Mouse (Mus musculus): ENCODE measurements around the gene Gng12. TPM values are rescaled to one million over a fixed set of nuclear protein-coding genes. Genes with fewer than 3 reads are reported as not detected.

Gng12 gene
- polyA plus RNA-seq, 1 experiment from 2014 or later = 169 TPM

GRCm38 (mm10) chr6:66929694-66930093 is 33.5 kb downstream of the Gng12 start:
- CTCF ChIA-PET = interaction anchor here (0.7 to 2.1 kb wide), 7 partner anchors 9 to 28 kb away, joined by 3 to 6 read pairs (median 4); no protein-coding TSS in a partner anchor
- peak; percentile 95 for ATAC-seq
- in situ Hi-C loops (cut with MboI; ENCODE audit: low pct_unique_long_range_greater_than_20kb) = no loop called here

GRCm38 (mm10) chr6:66932206-66932819 is 36.1 kb downstream of the Gng12 start:
- no peak for TF ChIP-seq CTCF (IDR thresholded peaks at IDR 0.05)
- DNase-seq (ENCODE audit: low read depth, low spot score) (no peak), ATAC-seq (no peak)
- ChIA-PET POLR2A (interaction anchor here (0.6 to 1.1 kb wide), 2 partner anchors 12 to 40 kb away, joined by 3 read pairs; no protein-coding TSS in a partner anchor), CTCF (no interaction called here)
- in situ Hi-C loops (cut with MboI; ENCODE audit: low pct_unique_long_range_greater_than_20kb) = no loop called here
- H3K27me3 ChIP-seq = no peaks in the 10 kb centered on the region

More at GRCm38 (mm10) chr6:66929694-66930093, 33.5 kb downstream of the Gng12 start:
- POLR2A ChIA-PET = interaction anchor here (1.1 to 1.3 kb wide), 3 partner anchors 10 to 174 kb away, joined by 3 to 5 read pairs (median 4); no protein-coding TSS in a partner anchor
- TF ChIP-seq CTCF (IDR thresholded peaks at IDR 0.05) = no peak
- no peaks in the 10 kb centered on the region for H3K27me3 ChIP-seq
- DNase-seq (ENCODE audit: low read depth, low spot score) = peak; percentile 77

GRCm38 (mm10) chr6:66940656-66941235 is 44.5 kb downstream of the Gng12 start:
- ChIA-PET POLR2A (interaction anchor here (0.9 kb wide), 1 partner anchor 12 kb away, joined by 3 read pairs; no protein-coding TSS in a partner anchor), CTCF (interaction anchor here (0.6 to 2.2 kb wide), 7 partner anchors 10 to 218 kb away, joined by 3 to 9 read pairs (median 5); no protein-coding TSS in a partner anchor)
- ATAC-seq (peak; percentile 32), DNase-seq (ENCODE audit: low read depth, low spot score) (no peak)
- TF ChIP-seq CTCF (IDR thresholded peaks at IDR 0.05) = no peak
- in situ Hi-C loops (cut with MboI; ENCODE audit: low pct_unique_long_range_greater_than_20kb) = loop anchor here (10.0 kb wide), 1 partner anchor 406 kb away; the partner anchor contains the start of gene Mad2l1
- H3K27me3 ChIP-seq = no peaks in the 10 kb centered on the region

GRCm38 (mm10) chr6:66941792-66942191 is 45.6 kb downstream of the Gng12 start:
- no peaks in the 10 kb centered on the region for H3K27me3 ChIP-seq
- ChIA-PET CTCF (interaction anchor here (0.9 to 2.2 kb wide), 9 partner anchors 8 to 217 kb away, joined by 3 to 9 read pairs (median 4); partner anchors contain the start of gene Gng12), POLR2A (interaction anchor here (0.5 kb wide), 1 partner anchor 8 kb away, joined by 3 read pairs; no protein-coding TSS in a partner anchor)
- ATAC-seq = no peak
- in situ Hi-C loops (cut with MboI; ENCODE audit: low pct_unique_long_range_greater_than_20kb) = loop anchor here (10.0 kb wide), 1 partner anchor 407 kb away; the partner anchor contains the start of gene Mad2l1
- TF ChIP-seq CTCF (IDR thresholded peaks at IDR 0.05) = no peak
- no peak for DNase-seq (ENCODE audit: low read depth, low spot score)

GRCm38 (mm10) chr6:66942826-66943225 is 46.6 kb downstream of the Gng12 start:
- no peaks in the 10 kb centered on the region for H3K27me3 ChIP-seq
- in situ Hi-C loops (cut with MboI; ENCODE audit: low pct_unique_long_range_greater_than_20kb) = loop anchor here (10.0 kb wide), 1 partner anchor 408 kb away; the partner anchor contains the start of gene Mad2l1
- DNase-seq (ENCODE audit: low read depth, low spot score) (no peak), ATAC-seq (no peak)
- ChIA-PET POLR2A (interaction anchor here (0.5 to 1.4 kb wide), 2 partner anchors 46 to 1321 kb away, joined by 3 to 10 read pairs; no protein-coding TSS in a partner anchor), CTCF (interaction anchor here (2.1 kb wide), 1 partner anchor 20 kb away, joined by 6 read pairs; no protein-coding TSS in a partner anchor)
- no peak for TF ChIP-seq CTCF (IDR thresholded peaks at IDR 0.05)

GRCm38 (mm10) chr6:66943367-66944189 is 47.4 kb downstream of the Gng12 start:
- ChIA-PET CTCF (interaction anchor here (1.8 to 2.1 kb wide), 2 partner anchors 19 to 30 kb away, joined by 4 to 6 read pairs; no protein-coding TSS in a partner anchor), POLR2A (interaction anchor here (0.5 to 1.4 kb wide), 3 partner anchors 12 to 1320 kb away, joined by 3 to 10 read pairs (median 3); no protein-coding TSS in a partner anchor)
- ATAC-seq = peak; percentile 91
- in situ Hi-C loops (cut with MboI; ENCODE audit: low pct_unique_long_range_greater_than_20kb) = loop anchor here (10.0 kb wide), 1 partner anchor 409 kb away; the partner anchor contains the start of gene Mad2l1
- no peaks in the 10 kb centered on the region for H3K27me3 ChIP-seq
- peak; percentile 77 for DNase-seq (ENCODE audit: low read depth, low spot score)
- TF ChIP-seq CTCF (IDR thresholded peaks at IDR 0.05) = no peak

GRCm38 (mm10) chr6:66944190-66945003 is 48.2 kb downstream of the Gng12 start:
- no peak for TF ChIP-seq CTCF (IDR thresholded peaks at IDR 0.05)
- ATAC-seq (peak; percentile 3), DNase-seq (ENCODE audit: low read depth, low spot score) (no peak)
- no peaks in the 10 kb centered on the region for H3K27me3 ChIP-seq
- POLR2A ChIA-PET = interaction anchor here (0.7 to 1.4 kb wide), 2 partner anchors 13 to 47 kb away, joined by 3 to 10 read pairs; no protein-coding TSS in a partner anchor
- in situ Hi-C loops (cut with MboI; ENCODE audit: low pct_unique_long_range_greater_than_20kb) = loop anchor here (5.0 to 10.0 kb wide), 2 partner anchors 47 to 410 kb away; partner anchors contain the start of genes Gng12 and Mad2l1
- CTCF ChIA-PET = interaction anchor here (0.7 to 2.1 kb wide), 5 partner anchors 9 to 198 kb away, joined by 3 to 6 read pairs (median 4); no protein-coding TSS in a partner anchor

GRCm38 (mm10) chr6:66945004-66945356 is 48.8 kb downstream of the Gng12 start:
- no peak for TF ChIP-seq CTCF (IDR thresholded peaks at IDR 0.05)
- no peak for ATAC-seq
- DNase-seq (ENCODE audit: low read depth, low spot score) = no peak
- in situ Hi-C loops (cut with MboI; ENCODE audit: low pct_unique_long_range_greater_than_20kb) = loop anchor here (5.0 to 10.0 kb wide), 2 partner anchors 48 to 410 kb away; partner anchors contain the start of genes Gng12 and Mad2l1
- H3K27me3 ChIP-seq = no peaks in the 10 kb centered on the region
- ChIA-PET POLR2A (interaction anchor here (1.0 kb wide), 1 partner anchor 239 kb away, joined by 3 read pairs; no protein-coding TSS in a partner anchor), CTCF (interaction anchor here (0.7 to 1.8 kb wide), 6 partner anchors 9 to 198 kb away, joined by 3 to 4 read pairs (median 4); no protein-coding TSS in a partner anchor)

- no peak for TF ChIP-seq CTCF (IDR thresholded peaks at IDR 0.05)
- ChIA-PET POLR2A (no interaction called here), CTCF (no interaction called here)
- H3K27me3 ChIP-seq = no peaks in the 10 kb centered on the region
- in situ Hi-C loops (cut with MboI; ENCODE audit: low pct_unique_long_range_greater_than_20kb) = loop anchor here (5.0 to 10.0 kb wide), 2 partner anchors 51 to 413 kb away; partner anchors contain the start of genes Gng12 and Mad2l1
- ATAC-seq = no peak
- no peak for DNase-seq (ENCODE audit: low read depth, low spot score)
Observed at GRCm38 (mm10) chr6:66948111-66948510, 51.9 kb downstream of the Gng12 start.
